Mouse (Mus musculus) MEL-GATA-1-ER (cell line): ENCODE measurements around the gene Tm4sf1.

Experiments used
- DNase-seq: peaks from one replicate; pipeline ENCODE4 v3.0.0-alpha.2; 2012; ENCODE audit warnings: low read depth; ENCODE audit errors: extremely low read depth

The Tm4sf1 gene

DNA sequence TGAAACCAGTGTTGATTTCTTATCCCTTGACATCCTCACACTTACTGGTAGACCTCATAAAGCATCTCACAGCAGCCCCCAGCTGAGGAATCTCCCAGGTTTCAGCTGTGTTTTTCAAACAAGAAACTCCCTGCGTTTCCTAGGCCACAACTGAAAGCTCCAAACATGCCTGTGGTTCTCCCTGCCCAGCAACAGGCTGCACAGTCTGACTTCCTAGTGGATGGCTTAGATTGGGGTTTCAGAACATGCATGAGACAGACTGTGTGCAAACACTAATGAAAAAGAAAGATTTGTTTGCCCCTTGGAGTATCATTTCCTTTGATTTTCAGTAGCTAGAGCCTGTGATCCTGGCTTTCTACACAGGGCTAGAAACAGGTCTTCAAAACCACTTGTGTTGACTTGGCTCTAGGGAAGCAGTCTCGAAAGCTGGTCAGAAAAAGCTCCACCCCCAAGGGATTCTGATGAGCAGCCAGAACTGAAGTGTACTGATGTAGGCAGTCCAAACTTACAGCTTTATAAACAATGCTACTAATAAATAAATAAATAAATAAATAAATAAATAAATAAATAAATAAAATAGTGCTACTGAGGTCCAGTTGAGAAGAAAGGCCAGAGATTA, at the start of gene Tm4sf1:
Gene Tm4sf1, minus strand, starts transcription at position 68 of the 619 bp plus-strand sequence.
- DNase-seq, result no peak

DNA sequence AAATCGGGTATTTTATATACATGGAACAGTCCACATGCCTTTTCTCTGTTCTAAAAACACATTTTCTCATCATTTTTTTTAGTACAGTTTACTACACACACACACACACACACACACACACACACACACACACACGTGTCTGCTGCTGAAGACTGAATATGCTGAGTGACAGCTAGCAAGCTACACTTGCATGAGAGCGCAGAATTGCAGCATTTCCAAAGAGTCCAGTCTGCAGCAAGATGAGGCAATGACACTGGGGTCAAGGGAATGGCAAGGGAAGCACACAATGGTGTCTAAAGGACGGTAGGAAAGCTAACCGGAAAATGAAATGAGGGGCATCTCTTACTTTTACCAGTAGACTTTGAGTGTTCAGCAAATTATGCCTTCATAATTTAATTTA, 43.0 kb upstream of the Tm4sf1 start:
- DNase-seq, result no peak

DNA sequence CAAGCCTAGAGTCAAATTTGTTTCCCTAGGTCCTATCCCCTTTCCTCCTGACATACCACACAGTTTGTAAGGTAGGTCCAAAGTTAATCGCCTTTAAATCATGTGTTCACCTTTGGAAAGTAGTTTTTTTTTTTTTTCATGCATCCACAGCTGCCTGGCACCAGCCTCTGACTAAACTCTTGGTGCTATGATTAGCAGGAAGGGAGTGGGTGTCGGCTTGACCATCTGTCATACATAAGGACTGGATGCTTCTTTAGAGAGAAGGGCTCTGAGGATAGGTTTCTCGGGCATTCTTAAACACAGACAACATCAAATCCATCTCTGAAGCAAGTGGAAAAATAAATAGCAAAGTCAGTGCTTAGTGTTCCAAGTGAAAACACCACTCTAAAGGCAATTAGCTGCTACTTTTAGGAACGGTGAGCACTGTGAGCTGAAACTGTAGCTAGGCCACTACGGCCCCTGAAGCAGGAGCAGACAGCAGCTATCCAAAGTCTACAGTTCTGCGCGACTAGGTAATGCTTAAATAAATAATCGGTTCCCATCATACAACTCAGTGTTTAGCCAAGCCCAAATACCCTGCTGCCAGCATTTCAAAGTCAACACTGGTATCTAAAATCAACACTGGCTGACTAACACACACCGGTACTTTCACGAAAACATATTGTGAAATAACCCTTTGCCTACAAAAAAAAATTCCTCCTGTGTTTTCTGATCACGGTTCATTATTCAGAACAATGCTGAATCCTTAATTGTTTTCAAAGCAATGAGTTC, 42.2 kb upstream of the Tm4sf1 start:
- DNase-seq, result no peak

DNA sequence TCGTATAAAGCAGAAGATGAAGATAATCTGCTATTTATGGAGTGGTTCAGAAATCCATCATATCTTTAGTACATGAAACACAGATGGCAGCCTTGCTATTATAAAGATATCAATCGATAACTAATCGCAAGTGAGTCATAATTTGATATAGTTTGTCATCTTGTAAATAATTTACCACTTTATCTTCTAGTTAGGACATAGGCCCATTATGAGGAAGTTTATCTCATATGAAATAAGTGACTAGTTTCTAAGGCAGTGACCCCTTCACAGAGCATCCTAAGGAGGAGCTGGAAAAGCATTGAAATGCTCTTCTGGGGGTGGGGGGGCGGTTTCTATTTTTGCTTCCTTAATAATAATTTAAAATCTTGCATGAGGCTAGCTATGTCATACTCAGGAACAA, 41.2 kb upstream of the Tm4sf1 start:
- DNase-seq, result no peak

DNA sequence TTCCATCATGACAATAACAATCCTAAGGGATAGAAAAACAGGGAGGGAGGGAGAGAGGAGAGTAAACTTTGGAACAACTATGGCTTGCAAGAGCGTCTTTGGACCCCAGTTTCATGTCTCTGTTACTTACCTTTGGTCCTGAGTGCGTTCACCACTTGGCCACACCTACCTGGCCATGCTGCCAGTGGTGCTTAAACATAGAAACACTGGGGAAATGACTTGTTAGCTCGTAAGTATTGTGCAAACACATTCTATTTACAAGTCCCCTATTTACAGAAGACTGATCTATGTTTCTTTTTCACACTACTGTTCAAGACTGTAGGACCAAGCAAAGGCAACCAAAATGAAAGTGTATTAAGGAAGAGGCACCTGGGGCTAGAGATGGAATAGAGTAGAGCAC, 39.5 kb upstream of the Tm4sf1 start:
- DNase-seq, result no peak

DNA sequence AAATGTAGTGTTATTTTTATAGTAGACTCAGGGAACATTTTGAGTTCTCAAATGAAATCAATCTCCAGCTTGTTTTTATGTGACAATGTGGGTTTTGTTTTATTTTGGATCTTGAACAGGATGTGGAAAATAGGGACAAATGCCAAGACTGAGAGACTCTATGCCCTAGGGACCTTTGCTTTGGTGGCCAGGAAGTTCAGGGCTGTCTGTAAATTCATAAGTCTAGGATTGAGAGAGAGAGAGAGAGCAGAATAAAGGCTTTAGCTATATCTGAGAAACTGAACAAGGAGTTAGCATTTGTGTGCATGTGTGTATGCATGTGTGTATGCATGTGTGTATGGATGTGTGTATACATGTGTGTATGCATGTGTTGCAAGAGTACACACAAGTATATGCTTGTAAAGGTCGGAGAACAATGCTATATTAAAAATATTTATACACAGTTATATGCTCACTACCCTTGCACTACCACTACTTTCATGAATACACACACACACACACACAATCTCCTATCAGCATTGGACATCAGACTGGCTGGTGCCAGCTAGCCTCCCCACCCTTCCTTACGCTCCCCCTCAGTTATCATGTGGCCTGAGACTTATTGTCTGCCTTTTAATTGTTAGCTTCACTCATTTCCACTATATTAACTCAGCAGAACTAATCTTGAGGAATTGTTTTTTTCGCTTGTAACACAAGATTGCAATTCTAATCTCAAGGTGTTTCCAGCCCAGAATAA, 33.5 kb upstream of the Tm4sf1 start:
- DNase-seq, result no peak

DNA sequence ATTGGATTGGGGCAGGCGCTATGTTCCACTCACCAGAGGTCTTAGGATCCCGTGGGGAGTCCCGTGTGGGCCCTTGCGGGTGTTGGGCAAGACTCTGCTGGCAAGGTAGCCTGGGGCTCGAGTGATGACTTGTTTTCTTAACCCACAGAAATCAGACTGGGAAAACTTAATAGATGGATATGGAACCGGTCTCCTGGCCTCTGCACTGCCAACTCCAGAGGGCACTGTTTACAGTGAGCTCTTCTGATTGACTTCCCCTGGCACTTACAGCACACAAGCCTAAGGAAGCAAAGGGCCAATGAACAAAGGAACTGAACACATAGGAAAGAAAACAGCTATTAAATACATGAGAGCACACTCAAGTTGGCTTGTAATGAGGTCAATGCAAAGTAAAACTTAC, 26.2 kb upstream of the Tm4sf1 start:
- DNase-seq, result no peak

DNA sequence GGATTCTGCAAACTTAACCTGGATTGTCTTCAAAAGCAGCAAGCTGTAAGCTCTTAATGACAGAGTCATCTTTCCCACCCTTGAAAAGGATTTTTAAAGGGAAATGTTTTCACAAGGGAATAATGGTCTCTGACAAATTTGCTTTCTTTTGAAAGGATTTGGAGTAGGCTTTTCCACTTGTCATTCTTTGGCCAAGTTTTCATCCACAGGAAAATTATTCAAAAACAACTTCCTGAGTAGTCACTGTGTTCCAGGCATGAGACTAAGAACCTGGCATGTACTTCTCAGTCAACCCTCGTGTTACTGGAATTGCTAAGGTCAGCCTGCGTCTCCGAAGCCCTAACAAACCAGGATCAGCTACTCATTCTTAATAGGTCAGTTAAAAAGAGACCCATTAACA, 5.3 kb upstream of the Tm4sf1 start:
- DNase-seq, result no peak

DNA sequence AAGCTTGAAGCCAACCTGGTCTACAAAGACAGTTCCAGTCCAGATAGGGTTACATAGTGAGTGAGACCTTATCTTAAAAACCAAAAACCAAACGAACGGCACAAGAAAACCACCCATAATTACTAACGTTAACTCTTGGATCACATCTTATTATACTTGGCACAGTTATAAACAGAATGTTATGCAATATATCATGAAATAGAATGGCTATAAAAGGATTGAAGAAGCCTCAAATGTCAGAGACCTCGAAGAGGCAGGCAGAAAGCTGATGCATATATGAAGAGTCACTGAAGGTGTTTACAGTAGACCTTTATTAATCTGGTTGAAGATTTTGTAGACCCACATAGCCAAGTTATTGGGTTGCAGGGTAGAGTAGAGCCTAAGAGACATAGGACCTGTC, 3.8 kb upstream of the Tm4sf1 start:
- DNase-seq, result no peak

DNA sequence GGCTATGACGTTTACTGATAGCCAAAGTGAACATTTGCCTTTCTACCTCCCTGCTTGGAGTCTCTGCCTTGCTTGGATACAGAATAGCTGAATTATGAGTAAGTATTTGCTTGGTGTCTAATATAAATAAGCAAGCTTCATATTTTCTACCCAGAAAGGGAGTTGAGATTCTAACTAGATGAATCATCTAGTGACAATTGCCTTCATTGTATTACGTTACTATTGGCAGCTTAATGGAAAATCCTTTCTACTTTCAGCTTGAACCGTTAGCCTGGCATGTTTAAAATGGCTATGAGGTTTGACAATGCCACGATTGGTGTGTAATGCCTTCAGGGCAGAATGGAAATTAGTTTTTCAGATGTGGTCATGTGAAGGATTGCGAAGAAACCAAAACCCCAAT, 2.7 kb upstream of the Tm4sf1 start:
- DNase-seq, result no peak

DNA sequence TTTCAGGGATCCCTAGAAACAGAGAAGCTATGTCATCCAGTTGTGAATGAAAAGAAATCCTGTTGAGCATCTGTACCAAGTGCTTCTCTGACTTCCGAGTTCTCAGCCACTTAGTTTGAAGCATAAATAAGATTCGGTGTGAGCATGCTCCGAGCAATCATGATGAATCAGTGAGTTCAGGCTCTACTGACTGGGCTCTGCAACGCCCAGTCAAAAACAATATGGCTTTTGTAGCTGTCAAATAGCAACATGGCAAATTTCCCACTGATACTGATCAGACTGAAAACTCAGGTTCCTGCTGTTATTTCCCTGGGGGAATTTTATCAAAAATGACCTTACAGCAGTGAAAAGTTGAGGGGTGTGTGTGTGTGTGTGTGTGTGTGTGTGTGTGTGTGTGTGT, 2.3 kb upstream of the Tm4sf1 start:
- DNase-seq, result no peak

DNA sequence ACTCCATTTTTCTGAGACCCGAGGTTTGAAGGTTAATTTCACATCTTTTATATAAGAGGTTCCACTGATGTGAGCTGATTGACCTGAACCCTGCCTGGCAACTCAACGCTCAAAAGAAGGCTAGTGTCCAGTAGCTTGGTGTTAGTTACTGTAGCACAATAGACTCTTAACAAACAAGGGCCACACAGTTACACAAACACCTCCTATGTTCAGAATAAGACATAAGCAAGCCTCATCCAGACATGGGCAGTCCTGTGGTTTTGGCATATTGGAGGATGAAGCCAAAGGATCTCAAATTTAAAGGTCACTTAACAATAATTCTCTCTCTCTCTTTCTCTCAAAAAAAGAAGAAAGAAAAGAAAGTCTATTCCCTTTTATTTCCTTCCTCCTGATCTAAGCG, 1.7 kb upstream of the Tm4sf1 start:
- DNase-seq, result no peak

DNA sequence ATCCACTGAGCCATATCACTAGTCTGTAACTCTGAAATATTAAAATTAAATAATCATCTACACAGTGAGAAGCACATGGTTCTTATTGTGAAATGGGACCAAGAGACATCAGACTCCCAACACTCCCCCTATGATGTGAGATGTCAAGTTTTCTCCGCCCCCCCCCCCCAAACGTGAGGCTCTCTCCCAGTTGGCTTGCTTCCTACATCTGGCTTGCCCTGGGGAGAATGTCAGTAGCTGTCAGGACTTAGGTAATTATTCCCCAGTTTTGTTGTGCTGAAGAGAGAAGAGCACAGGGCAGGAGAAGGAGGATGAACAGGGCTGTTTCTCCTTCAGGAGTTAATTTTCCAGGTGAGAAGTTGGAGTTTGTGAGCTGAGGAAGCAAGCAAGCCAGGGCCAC, 1.1 kb upstream of the Tm4sf1 start:
- DNase-seq, result no peak

DNA sequence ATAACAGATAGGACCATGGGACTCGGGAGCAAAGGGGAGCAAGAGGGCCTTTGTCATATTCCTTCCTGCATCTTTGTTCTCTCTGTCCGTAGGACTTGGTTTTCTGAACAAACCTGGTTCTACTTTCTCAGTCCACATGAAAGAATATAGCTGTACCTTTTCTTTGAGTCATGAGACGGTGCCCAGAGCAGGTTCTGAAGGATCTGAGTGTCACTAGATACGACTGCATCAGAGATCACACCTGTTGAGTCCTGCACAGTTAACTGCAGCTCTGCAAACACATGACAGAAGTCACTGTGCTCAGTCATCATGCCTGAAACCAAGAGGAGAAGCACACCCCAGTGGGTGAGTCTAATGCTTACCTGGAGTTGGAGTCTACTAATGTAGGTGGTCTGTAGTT, 422 bp downstream of the Tm4sf1 start:
- DNase-seq, result no peak

DNA sequence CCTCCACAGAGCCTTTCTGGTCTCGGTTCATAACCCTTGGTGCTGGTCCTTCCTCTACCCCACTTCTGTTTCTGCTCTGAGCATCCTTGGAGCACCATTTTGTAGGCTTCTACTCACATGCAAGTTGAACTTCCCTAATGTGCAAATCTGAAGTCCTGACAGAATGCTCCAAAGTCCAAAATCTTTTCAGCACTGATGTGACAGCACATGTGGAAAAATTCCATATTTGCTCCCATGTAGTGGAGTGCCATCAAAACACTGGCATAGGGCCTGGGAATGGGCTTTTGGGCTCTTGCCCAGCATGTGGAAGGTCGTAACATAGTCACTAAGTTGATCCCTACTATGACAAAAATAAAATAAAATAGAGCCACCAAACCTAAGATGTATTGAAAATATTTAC, 3.8 kb downstream of the Tm4sf1 start:
- DNase-seq, result no peak

DNA sequence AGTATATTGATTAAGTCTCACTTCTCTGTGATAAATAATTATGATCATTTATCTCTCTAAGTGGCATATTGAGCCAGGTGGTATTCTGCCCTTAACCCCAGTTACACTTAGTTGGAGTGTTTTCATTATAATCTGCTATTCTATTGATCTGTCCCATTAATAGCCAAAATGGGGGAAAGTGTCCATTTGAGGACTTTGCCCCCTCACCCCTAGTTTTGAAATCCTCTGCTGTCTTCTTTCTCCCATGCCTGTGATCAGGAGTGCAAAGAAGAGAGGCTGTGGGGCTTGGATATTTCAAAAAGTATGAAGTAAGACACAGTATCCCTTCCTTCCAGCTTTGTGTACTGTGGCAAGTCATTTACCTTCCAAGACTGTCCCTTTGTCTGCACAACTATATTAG, 5.2 kb downstream of the Tm4sf1 start:
- DNase-seq, result no peak

DNA sequence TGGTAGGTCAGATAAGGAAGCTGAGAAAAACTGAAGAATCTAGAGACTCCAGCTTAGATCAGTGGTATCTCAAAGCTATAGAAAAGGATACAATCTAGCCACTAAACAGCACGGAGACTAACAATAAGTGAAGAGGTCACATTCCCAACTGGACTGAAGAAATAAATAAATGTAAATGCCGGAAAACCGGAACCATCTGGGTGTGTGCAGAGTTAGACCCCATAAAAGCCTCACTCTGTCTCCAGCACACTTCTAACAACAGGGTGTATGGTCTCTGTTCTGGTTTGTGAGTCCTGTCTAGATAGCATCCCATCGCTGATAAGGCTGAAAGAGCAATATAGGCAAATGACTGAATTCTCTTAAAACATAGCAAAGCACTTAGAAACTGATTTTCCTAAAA, 6.2 kb downstream of the Tm4sf1 start:
- no peak for DNase-seq

DNA sequence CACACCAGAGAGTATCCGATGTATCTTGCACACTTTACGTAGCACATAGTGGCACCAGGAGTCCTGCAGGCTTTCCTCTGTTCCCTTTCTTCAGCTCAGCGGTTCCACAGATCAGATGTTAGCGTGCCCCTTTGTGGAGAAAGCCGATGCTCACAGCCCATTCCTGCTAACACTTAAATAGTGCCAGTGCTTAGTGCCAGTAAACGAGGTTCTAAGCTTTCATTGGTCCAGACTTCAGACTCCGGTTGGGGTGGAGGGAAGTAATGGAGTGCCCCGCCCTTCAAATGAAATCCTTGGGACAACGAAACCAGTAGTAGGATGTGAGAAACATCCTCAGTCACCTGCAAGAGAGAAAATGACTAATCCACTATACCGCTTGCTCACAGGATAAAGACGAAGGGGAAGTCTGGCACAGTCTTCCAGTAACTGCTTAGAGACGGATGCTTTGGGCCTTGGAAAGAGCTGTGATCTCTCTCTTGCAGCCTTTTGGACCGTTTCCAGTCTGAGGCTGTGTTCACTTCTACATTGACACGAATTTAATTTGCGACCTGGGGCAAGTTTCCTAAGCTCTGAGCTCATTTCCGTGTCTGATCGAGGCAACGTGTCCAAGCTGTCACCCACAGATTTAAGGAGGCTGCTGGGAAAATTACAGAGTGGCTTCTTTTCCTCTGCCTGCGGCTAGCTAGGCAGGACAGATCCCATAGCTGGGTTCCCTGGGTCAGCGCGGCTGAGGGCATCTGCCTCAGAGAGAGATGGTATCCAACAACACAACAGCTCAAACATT, 6.9 kb downstream of the Tm4sf1 start:
- DNase-seq, result no peak

DNA sequence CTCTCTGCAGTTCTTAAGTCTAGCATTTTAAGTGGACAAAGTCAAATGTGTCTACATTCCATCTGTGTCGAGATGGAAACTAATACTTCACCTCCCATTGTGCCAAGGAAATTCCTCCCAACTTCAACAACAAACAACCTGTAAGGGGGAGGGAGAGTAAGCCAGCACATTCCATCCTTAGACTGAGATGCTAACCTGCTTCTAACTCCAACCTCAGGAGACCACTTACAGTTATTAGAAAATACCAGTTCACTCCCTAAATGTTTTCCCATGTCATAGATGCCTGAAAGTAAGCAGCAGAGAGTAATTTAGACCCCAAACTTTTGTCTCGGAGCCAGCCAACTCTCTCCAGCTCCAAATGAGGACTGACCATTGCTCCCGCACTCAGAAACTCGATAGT, 7.9 kb downstream of the Tm4sf1 start:
- DNase-seq, result no peak

DNA sequence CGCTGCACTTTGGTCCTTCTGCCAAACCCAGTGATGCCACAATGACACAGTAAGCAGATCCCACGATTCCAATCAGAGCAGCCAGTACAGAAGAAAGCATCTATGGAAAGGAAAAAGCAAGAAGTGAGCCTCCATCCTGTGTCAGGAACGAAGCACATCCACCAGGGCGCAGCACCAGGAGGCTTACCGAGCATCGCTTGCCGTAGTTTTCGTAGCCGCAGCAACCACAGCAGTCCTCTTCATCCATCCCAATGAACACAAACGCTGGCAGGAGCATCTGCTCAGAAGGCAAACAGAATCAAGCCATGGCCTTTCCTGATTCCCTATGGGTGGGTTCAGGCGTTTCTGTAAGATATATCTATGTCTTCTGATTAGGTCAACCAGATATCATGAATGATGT, 9.0 kb downstream of the Tm4sf1 start:
- DNase-seq, result no peak

DNA sequence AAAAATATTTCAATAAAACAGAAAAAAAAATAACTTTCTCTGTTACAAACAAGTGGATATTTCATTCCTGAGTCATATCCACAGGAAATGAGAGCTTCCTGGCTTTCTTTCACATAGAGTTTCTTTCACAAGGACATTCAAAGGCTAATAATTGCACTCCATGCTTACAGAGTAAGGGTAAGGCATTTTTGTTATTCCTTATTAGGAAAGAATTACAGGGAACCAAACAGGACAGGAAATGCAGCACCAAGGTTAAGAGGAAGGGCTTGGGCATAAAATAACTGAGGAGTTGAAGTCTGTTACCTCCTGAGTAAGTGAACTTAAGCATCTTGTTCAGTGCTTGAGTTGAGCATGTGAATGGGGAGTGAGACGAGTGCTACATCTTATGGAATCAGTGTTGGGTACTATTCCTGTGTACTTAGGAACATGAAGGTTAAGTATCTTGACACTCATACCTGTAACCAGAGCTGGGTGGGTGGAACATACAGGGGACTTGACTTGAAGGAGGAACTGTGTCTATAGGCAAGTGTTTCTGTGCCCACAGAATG, 12.8 kb downstream of the Tm4sf1 start:
- DNase-seq, result no peak
